Mouse (Mus musculus) hindbrain, postnatal 0 days (tissue): ENCODE data around the gene Cask. TPM values are rescaled to one million over a fixed set of nuclear protein-coding genes. Genes with fewer than 3 reads are reported as not detected.

ENCODE experiments used
- ATAC-seq: fragments of 200-750 bp; cut with Nextera tagmentation; 2 replicates; pipeline ENCODE4 v1.8.0; 2017; ENCODE audit warnings: mild to moderate bottlenecking, moderate TSS enrichment, moderate library complexity
- DNase-seq: peaks from one replicate; pipeline ENCODE4 v3.0.0-alpha.2; 2015; ENCODE audit warnings: low spot score
- H3K27ac ChIP-seq: fragments of 300-500 bp; sonication (generic); 2 replicates; pipeline ENCODE4 v1.5.1; 2014; ENCODE audit warnings: mild to moderate bottlenecking
- H3K27me3 ChIP-seq: fragments of 300-500 bp; sonication (generic); 2 replicates; pipeline ENCODE4 v1.6.1; 2014; ENCODE audit warnings: low read length, mixed read lengths; ENCODE audit not compliant: insufficient read depth
- H3K36me3 ChIP-seq: fragments of 300-500 bp; sonication (generic); 2 replicates; pipeline ENCODE4 v1.6.1; 2014; ENCODE audit warnings: low read length, mixed read lengths; ENCODE audit not compliant: insufficient read depth
- H3K4me1 ChIP-seq: fragments of 300-500 bp; sonication (generic); 2 replicates; pipeline ENCODE4 v1.6.1; 2014; ENCODE audit warnings: antibody characterized with exemption, low read length, mixed read lengths; ENCODE audit not compliant: insufficient read depth
- H3K4me2 ChIP-seq: fragments of 300-500 bp; sonication (generic); 2 replicates; pipeline ENCODE4 v1.6.1; 2014; ENCODE audit warnings: low read depth, mild to moderate bottlenecking, low read length, moderate library complexity, mixed read lengths
- H3K4me3 ChIP-seq: fragments of 300-500 bp; sonication (generic); 2 replicates; pipeline ENCODE4 v1.5.1; 2014; ENCODE audit warnings: low read length
- H3K9ac ChIP-seq: fragments of 300-500 bp; sonication (generic); replicated peaks from 2 replicates; pipeline ENCODE4 v1.6.1; 2014; ENCODE audit warnings: mild to moderate bottlenecking, low read length, moderate library complexity, mixed read lengths
- H3K9me3 ChIP-seq: fragments of 300-500 bp; sonication (generic); 2 replicates; pipeline ENCODE4 v1.6.1; 2016; ENCODE audit warnings: low read length, mixed read lengths
- CTCF ChIP-seq: IDR thresholded peaks from 2 replicates; pipeline ENCODE4 v1.5.1; 2016; ENCODE audit warnings: antibody characterized with exemption, control low read depth, low read depth
- WGBS: fragments of 180-500 bp; shearing (Covaris S2); extraction: QIAGEN DNeasy Blood & Tissue Kit; methylation state at CpG from one replicate; pipeline ENCODE4 v1.1.7; 2014; 5-methylcytosine and 5-hydroxymethylcytosine counted together
- polyA plus RNA-seq: library from polyadenylated mRNA; unstranded; fragments of >200 nt; fragmentation: Nextera tagmentation; extraction: Ambion mirVana; gene quantifications from 2 replicates; pipeline ENCODE4 v1.2.1, GENCODE M21; 2015
- total RNA-seq: library from RNA; depleted of rRNA; stranded (reverse); fragments of >200 nt; gene quantifications from 2 replicates; pipeline ENCODE4 v1.2.3, GENCODE M21; 2014

Cask gene
- total and polyA plus RNA-seq, 2 experiments from 2014 or later: 70.8 to 97.0 TPM

- H3K9ac ChIP-seq: no peak overlapping the region
- no peaks in the 10 kb centered on the region for H3K4me1 ChIP-seq
- no peak for TF ChIP-seq CTCF
- no peak overlapping the region for H3K4me3 ChIP-seq
- ATAC-seq: no peak
- H3K27ac ChIP-seq: no peak overlapping the region
- WGBS: 80% methylated on average over 8 of the region's 8 CpGs
- no peak for DNase-seq
- no peaks in the 10 kb centered on the region for H3K9me3 ChIP-seq
- H3K4me2 ChIP-seq: no peak overlapping the region
- H3K27me3 ChIP-seq: no peaks in the 10 kb centered on the region
- H3K36me3 ChIP-seq: no peaks in the 10 kb centered on the region
These were observed 356.1 kb downstream of the Cask start for GRCm38 (mm10) chrX:13494892-13495703.

GRCm38 (mm10) chrX:13492922-13493321 lies 358.2 kb downstream of the Cask start:
- Histone ChIP-seq H3K27ac (no peak overlapping the region), H3K4me1 (no peaks in the 10 kb centered on the region), H3K9me3 (no peaks in the 10 kb centered on the region), H3K4me2 (no peak overlapping the region), H3K9ac (no peak overlapping the region), H3K4me3 (no peak overlapping the region), H3K36me3 (no peaks in the 10 kb centered on the region), H3K27me3 (no peaks in the 10 kb centered on the region)
- no peak for ATAC-seq
- DNase-seq: no peak
- TF ChIP-seq CTCF: no peak

GRCm38 (mm10) chrX:13490941-13491340 lies 360.2 kb downstream of the Cask start:
- no peak overlapping the region for H3K4me3 ChIP-seq
- H3K9ac ChIP-seq: no peak overlapping the region
- no peaks in the 10 kb centered on the region for H3K36me3 ChIP-seq
- DNase-seq (no peak), ATAC-seq (no peak)
- no peak overlapping the region for H3K4me2 ChIP-seq
- H3K4me1 ChIP-seq: no peaks in the 10 kb centered on the region
- no peaks in the 10 kb centered on the region for H3K9me3 ChIP-seq
- no peak overlapping the region for H3K27ac ChIP-seq
- no peaks in the 10 kb centered on the region for H3K27me3 ChIP-seq
- TF ChIP-seq CTCF: no peak
- WGBS: 76% methylated on average over 3 of the region's 3 CpGs

GRCm38 (mm10) chrX:13489761-13490160 lies 361.4 kb downstream of the Cask start:
- no peaks in the 10 kb centered on the region for H3K9me3 ChIP-seq
- 72% methylated on average over 1 of the region's 1 CpGs for WGBS
- H3K4me2 ChIP-seq: no peak overlapping the region
- no peak for DNase-seq
- H3K4me3 ChIP-seq: no peak overlapping the region
- H3K27ac ChIP-seq: no peak overlapping the region
- no peak for TF ChIP-seq CTCF
- H3K9ac ChIP-seq: no peak overlapping the region
- H3K4me1 ChIP-seq: no peaks in the 10 kb centered on the region
- H3K36me3 ChIP-seq: no peaks in the 10 kb centered on the region
- no peaks in the 10 kb centered on the region for H3K27me3 ChIP-seq
- no peak for ATAC-seq

- Histone ChIP-seq H3K27me3 (no peaks in the 10 kb centered on the region), H3K27ac (no peak overlapping the region), H3K36me3 (no peaks in the 10 kb centered on the region), H3K4me1 (no peaks in the 10 kb centered on the region), H3K4me2 (no peak overlapping the region), H3K9me3 (no peaks in the 10 kb centered on the region), H3K4me3 (no peak overlapping the region), H3K9ac (no peak overlapping the region)
- TF ChIP-seq CTCF: no peak
- ATAC-seq (no peak), DNase-seq (no peak)
- WGBS: 66% methylated on average over 3 of the region's 3 CpGs
These were observed 362.2 kb downstream of the Cask start for GRCm38 (mm10) chrX:13489001-13489400.

- Histone ChIP-seq H3K27ac (no peak overlapping the region), H3K4me3 (no peak overlapping the region), H3K4me1 (no peaks in the 10 kb centered on the region), H3K27me3 (no peaks in the 10 kb centered on the region), H3K9ac (no peak overlapping the region), H3K36me3 (no peaks in the 10 kb centered on the region), H3K9me3 (no peaks in the 10 kb centered on the region), H3K4me2 (no peak overlapping the region)
- no peak for TF ChIP-seq CTCF
- no peak for ATAC-seq
- no peak for DNase-seq
These were observed 366.7 kb downstream of the Cask start for GRCm38 (mm10) chrX:13484447-13484846.

GRCm38 (mm10) chrX:13482576-13482975 lies 368.6 kb downstream of the Cask start:
- ATAC-seq (no peak), DNase-seq (no peak)
- WGBS: 78% methylated on average over 1 of the region's 1 CpGs
- TF ChIP-seq CTCF: no peak
- Histone ChIP-seq H3K9ac (no peak overlapping the region), H3K4me2 (no peak overlapping the region), H3K27me3 (no peaks in the 10 kb centered on the region), H3K36me3 (no peaks in the 10 kb centered on the region), H3K27ac (no peak overlapping the region), H3K4me3 (no peak overlapping the region), H3K9me3 (no peaks in the 10 kb centered on the region), H3K4me1 (no peaks in the 10 kb centered on the region)
